Mouse (Mus musculus) heart, postnatal 0 days (tissue): Measurements from ENCODE around the gene Rbbp4. TPM values are rescaled to one million over a fixed set of nuclear protein-coding genes. Genes with fewer than 3 reads are reported as not detected.
"Not testable (repeated sequence)": the region's sequence is repeated elsewhere in the genome, so short reads cannot be mapped to it uniquely, and the experiment has no call there.

Experiments
- ATAC-seq: fragments of 200-750 bp; cut with Nextera tagmentation; 2 replicates; pipeline ENCODE4 v1.8.0; 2017; ENCODE audit warnings: low read depth, moderate number of reproducible peaks, moderate library complexity; ENCODE audit not compliant: insufficient read depth
- DNase-seq: peaks from one replicate; pipeline ENCODE4 v3.0.0-alpha.2; 2016; ENCODE audit warnings: low spot score
- H3K27ac ChIP-seq: fragments of 300-500 bp; sonication (generic); 2 replicates; pipeline ENCODE4 v1.5.1; 2014; ENCODE audit warnings: low read depth, mild to moderate bottlenecking
- H3K27me3 ChIP-seq: fragments of 300-500 bp; sonication (generic); 2 replicates; pipeline ENCODE4 v1.6.1; 2014; ENCODE audit warnings: low read length, mixed read lengths; ENCODE audit not compliant: control insufficient read depth, insufficient read depth
- H3K36me3 ChIP-seq: fragments of 300-500 bp; sonication (generic); replicated peaks from 2 replicates; pipeline ENCODE4 v1.6.1; 2014; ENCODE audit warnings: low read length, mixed read lengths; ENCODE audit not compliant: control insufficient read depth, insufficient read depth
- H3K4me1 ChIP-seq: fragments of 300-500 bp; sonication (generic); 2 replicates; pipeline ENCODE4 v1.6.1; 2014; ENCODE audit warnings: antibody characterized with exemption; ENCODE audit not compliant: control insufficient read depth, insufficient read depth
- H3K4me2 ChIP-seq: fragments of 300-500 bp; sonication (generic); 2 replicates; pipeline ENCODE4 v1.6.1; 2014; ENCODE audit warnings: low read depth, mild to moderate bottlenecking, low read length, moderate library complexity
- H3K4me3 ChIP-seq: fragments of 300-500 bp; sonication (generic); 2 replicates; pipeline ENCODE4 v1.5.1; 2014; ENCODE audit warnings: low read depth, low read length
- H3K9ac ChIP-seq: fragments of 300-500 bp; sonication (generic); replicated peaks from 2 replicates; pipeline ENCODE4 v1.6.1; 2014; ENCODE audit warnings: low read depth, low read length, mixed read lengths
- H3K9me3 ChIP-seq: fragments of 300-500 bp; sonication (generic); replicated peaks from 2 replicates; pipeline ENCODE4 v1.6.1; 2016; ENCODE audit warnings: low read length; ENCODE audit not compliant: control insufficient read depth
- CTCF ChIP-seq: IDR thresholded peaks from 2 replicates; pipeline ENCODE4 v1.5.1; 2016; ENCODE audit warnings: antibody characterized with exemption, control low read depth, low read depth
- EP300 ChIP-seq: IDR thresholded peaks from 2 replicates; pipeline ENCODE4 v1.6.1; 2016; ENCODE audit warnings: antibody characterized with exemption, low read depth
- WGBS: fragments of 180-500 bp; shearing (Covaris S2); extraction: QIAGEN DNeasy Blood & Tissue Kit; methylation state at CpG from one replicate; pipeline ENCODE4 v1.1.7; 2014; 5-methylcytosine and 5-hydroxymethylcytosine counted together
- polyA plus RNA-seq: library from polyadenylated mRNA; unstranded; fragments of >200 nt; fragmentation: Nextera tagmentation; extraction: Ambion mirVana; gene quantifications from 2 replicates; pipeline ENCODE4 v1.2.1, GENCODE M21; 2015
- total RNA-seq: library from RNA; depleted of rRNA; stranded (reverse); fragments of >200 nt; gene quantifications from 2 replicates; pipeline ENCODE4 v1.2.3, GENCODE M21; 2014; ENCODE audit warnings: low replicate concordance

Rbbp4 gene
- total and polyA plus RNA-seq, 2 experiments from 2014 or later, result 97.3 to 222 TPM

GRCm38 (mm10) chr4:129364379-129364778 lies 29.2 kb upstream of the Rbbp4 start:
- Histone ChIP-seq H3K27ac (no peak overlapping the region), H3K4me3 (no peak overlapping the region), H3K4me1 (no peaks in the 10 kb centered on the region), H3K9ac (no peak overlapping the region), H3K4me2 (no peak overlapping the region), H3K27me3 (no peaks in the 10 kb centered on the region), H3K9me3 (no peaks in the 10 kb centered on the region), H3K36me3 (peaks cover 24% of the 10 kb centered on the region)
- no peak for TF ChIP-seq EP300
- no peak for TF ChIP-seq CTCF
- DNase-seq (no peak), ATAC-seq (no peak)
- 90% methylated on average over 3 of the region's 3 CpGs for WGBS

- TF ChIP-seq CTCF, result no peak
- TF ChIP-seq EP300, result no peak
- WGBS, result 90% methylated on average over 9 of the region's 9 CpGs
Observed at GRCm38 (mm10) chr4:129363463-129363862, 28.3 kb upstream of the Rbbp4 start.

GRCm38 (mm10) chr4:129362771-129363170 lies 27.6 kb upstream of the Rbbp4 start:
- DNase-seq (no peak), ATAC-seq (no peak)
- Histone ChIP-seq H3K9me3 (no peaks in the 10 kb centered on the region), H3K27me3 (no peaks in the 10 kb centered on the region), H3K4me1 (no peaks in the 10 kb centered on the region), H3K4me2 (no peak overlapping the region), H3K4me3 (no peak overlapping the region), H3K36me3 (peaks cover 30% of the 10 kb centered on the region), H3K27ac (no peak overlapping the region), H3K9ac (no peak overlapping the region)
- TF ChIP-seq EP300 (no peak), CTCF (no peak)
- 78% methylated on average over 5 of the region's 5 CpGs for WGBS

More at GRCm38 (mm10) chr4:129363463-129363862, 28.3 kb upstream of the Rbbp4 start:
- ATAC-seq, result no peak
- Histone ChIP-seq H3K4me1 (no peaks in the 10 kb centered on the region), H3K27me3 (no peaks in the 10 kb centered on the region), H3K9me3 (no peaks in the 10 kb centered on the region), H3K36me3 (peaks cover 23% of the 10 kb centered on the region), H3K27ac (no peak overlapping the region), H3K4me2 (no peak overlapping the region), H3K4me3 (no peak overlapping the region), H3K9ac (no peak overlapping the region)
- DNase-seq, result no peak

- not testable (repeated sequence) for ATAC-seq, H3K4me3 ChIP-seq, H3K4me1 ChIP-seq, H3K27ac ChIP-seq, H3K4me2 ChIP-seq, H3K27me3 ChIP-seq, DNase-seq, H3K9ac ChIP-seq, H3K9me3 ChIP-seq
- WGBS, result 77% methylated on average over 3 of the region's 3 CpGs
- H3K36me3 ChIP-seq, result peaks cover 32% of the 10 kb centered on the region
Observed at GRCm38 (mm10) chr4:129362238-129362637, 27.1 kb upstream of the Rbbp4 start.

- Histone ChIP-seq H3K9me3 (no peaks in the 10 kb centered on the region), H3K4me3 (no peak overlapping the region), H3K27ac (no peak overlapping the region), H3K9ac (no peak overlapping the region), H3K4me1 (no peaks in the 10 kb centered on the region), H3K4me2 (no peak overlapping the region), H3K27me3 (no peaks in the 10 kb centered on the region), H3K36me3 (peaks cover 53% of the 10 kb centered on the region)
- no peak for TF ChIP-seq CTCF
- TF ChIP-seq EP300, result no peak
- DNase-seq (no peak), ATAC-seq (no peak)
- WGBS, result 81% methylated on average over 15 of the region's 15 CpGs
Observed at GRCm38 (mm10) chr4:129357613-129358163, 22.5 kb upstream of the Rbbp4 start.

GRCm38 (mm10) chr4:129354236-129354635 lies 19.1 kb upstream of the Rbbp4 start:
- Histone ChIP-seq H3K9ac (no peak overlapping the region), H3K27me3 (no peaks in the 10 kb centered on the region), H3K4me3 (no peak overlapping the region), H3K4me1 (no peaks in the 10 kb centered on the region), H3K9me3 (no peaks in the 10 kb centered on the region), H3K36me3 (peaks cover 46% of the 10 kb centered on the region), H3K4me2 (no peak overlapping the region), H3K27ac (no peak overlapping the region)
- DNase-seq (no peak), ATAC-seq (no peak)
- TF ChIP-seq EP300 (no peak), CTCF (no peak)
- 69% methylated on average over 15 of the region's 15 CpGs for WGBS
